Mouse (Mus musculus): ENCODE measurements around the gene Olfr13.
"Not testable (repeated sequence)": the region's sequence is repeated elsewhere in the genome, so short reads cannot be mapped to it uniquely, and the experiment has no call there.

Gene Olfr13
- long read RNA-seq, experiment 1: 0 reads
- long read RNA-seq, experiment 2: 0 reads

GRCm38 (mm10) chr6:43171840-43172239 is at the start of gene Olfr13:
TSS of gene Olfr13 (plus strand) at chr6:43172140.
- intact Hi-C loops (cut with DNase I): no loop called here

GRCm38 (mm10) chr6:43146267-43146666 is 25.7 kb upstream of the Olfr13 start, which contains the start of gene Olfr237-ps1:
TSS of gene Olfr237-ps1 (plus strand) at chr6:43146567.
- intact Hi-C loops (cut with DNase I): not testable (repeated sequence)

GRCm38 (mm10) chr6:43159502-43159901 is 12.4 kb upstream of the Olfr13 start:
- intact Hi-C loops (cut with DNase I): no loop called here

GRCm38 (mm10) chr6:43162982-43163381 is 9.0 kb upstream of the Olfr13 start, which contains the start of gene Olfr437:
TSS of gene Olfr437 (plus strand) at chr6:43163282.
- intact Hi-C loops (cut with DNase I): no loop called here

- intact Hi-C loops (cut with DNase I): no loop called here
These were observed 4.7 kb upstream of the Olfr13 start for GRCm38 (mm10) chr6:43167246-43167645.

- intact Hi-C loops (cut with DNase I): no loop called here
These were observed 6.2 kb downstream of the Olfr13 start for GRCm38 (mm10) chr6:43178129-43178528.

- intact Hi-C loops (cut with DNase I): no loop called here
These were observed 6.9 kb downstream of the Olfr13 start for GRCm38 (mm10) chr6:43178584-43179501.

GRCm38 (mm10) chr6:43190986-43191385 is 19.0 kb downstream of the Olfr13 start:
- intact Hi-C loops (cut with DNase I): no loop called here

GRCm38 (mm10) chr6:43196781-43197180 is 24.8 kb downstream of the Olfr13 start, which contains the start of gene Olfr435:
TSS of gene Olfr435 (plus strand) at chr6:43197146.
- intact Hi-C loops (cut with DNase I): no loop called here

- intact Hi-C loops (cut with DNase I): no loop called here
These were observed 26.2 kb downstream of the Olfr13 start for GRCm38 (mm10) chr6:43198094-43198493.

GRCm38 (mm10) chr6:43202786-43203185 is 30.8 kb downstream of the Olfr13 start:
- intact Hi-C loops (cut with DNase I): no loop called here

- intact Hi-C loops (cut with DNase I): no loop called here
These were observed 33.4 kb downstream of the Olfr13 start for GRCm38 (mm10) chr6:43205355-43205754.

- intact Hi-C loops (cut with DNase I): not testable (repeated sequence)
These were observed 40.9 kb downstream of the Olfr13 start, which contains the start of gene Olfr434 for GRCm38 (mm10) chr6:43212873-43213272. TSS of gene Olfr434 (plus strand) at chr6:43213021.
